Mouse (Mus musculus): Measurements from ENCODE around the gene Trh.

DNA sequence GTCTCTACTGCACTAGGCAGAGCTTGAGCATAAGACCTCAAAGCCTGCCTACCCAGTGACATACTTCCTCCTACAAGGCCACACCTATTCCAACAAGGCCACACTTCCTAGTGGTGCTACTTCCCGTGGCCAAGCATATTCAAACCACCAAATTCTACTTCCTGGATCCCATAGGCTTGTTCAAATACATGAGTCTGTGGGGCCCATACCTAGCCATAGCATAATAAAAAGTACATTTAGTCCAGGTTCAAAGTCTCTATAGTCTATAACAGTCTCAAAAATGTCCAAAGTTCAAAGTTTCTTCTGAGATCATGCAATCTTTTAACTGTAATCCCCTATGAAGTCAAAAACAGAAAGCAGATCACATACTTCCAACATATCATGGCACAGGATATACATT is 32.7 kb upstream of the Trh start:
- TF ChIP-seq FLI1 (IDR thresholded peaks at IDR 0.05; ENCODE audit: low read length) (no peak), GATA1 (IDR thresholded peaks at IDR 0.05; ENCODE audit: borderline replicate concordance, low read length) (no peak)

Data from megakaryocyte, embryonic 14.5 days (primary cell).